Mouse (Mus musculus): ENCODE measurements at regions not wholly inside any gene's neighbourhood (a gene's known extent, or its start where the extent isn't known, plus 50 kb on each side); places are given as distances from the start of the nearest gene placed in this dataset.
A peak's percentile ranks its signal among the peaks of the same experiment; 100 is the strongest.
"Not testable (repeated sequence)": the region's sequence is repeated elsewhere in the genome, so short reads cannot be mapped to it uniquely, and the experiment has no call there.

DNA sequence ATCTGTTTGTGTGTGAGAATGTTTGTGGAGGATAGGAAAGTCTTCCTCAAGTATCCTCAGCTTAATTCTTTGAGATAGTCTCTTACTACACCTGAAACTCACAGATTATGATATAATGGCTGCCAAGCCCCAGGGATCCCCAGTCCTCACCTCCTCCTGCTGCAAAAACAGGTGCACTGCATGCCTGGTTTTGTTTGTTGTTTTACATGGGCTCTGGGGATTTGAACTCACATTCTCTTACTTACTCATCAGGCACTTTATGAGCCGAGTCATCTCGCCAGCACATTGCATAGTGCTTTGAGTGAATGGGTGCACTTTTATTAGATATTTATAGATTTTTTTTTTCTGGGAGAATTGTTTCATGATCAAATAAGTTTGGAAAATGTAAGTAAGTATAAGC, 56.3 kb downstream of the Mterf1b start:
- DNase-seq (ENCODE audit: low spot score), result no peak

DNA sequence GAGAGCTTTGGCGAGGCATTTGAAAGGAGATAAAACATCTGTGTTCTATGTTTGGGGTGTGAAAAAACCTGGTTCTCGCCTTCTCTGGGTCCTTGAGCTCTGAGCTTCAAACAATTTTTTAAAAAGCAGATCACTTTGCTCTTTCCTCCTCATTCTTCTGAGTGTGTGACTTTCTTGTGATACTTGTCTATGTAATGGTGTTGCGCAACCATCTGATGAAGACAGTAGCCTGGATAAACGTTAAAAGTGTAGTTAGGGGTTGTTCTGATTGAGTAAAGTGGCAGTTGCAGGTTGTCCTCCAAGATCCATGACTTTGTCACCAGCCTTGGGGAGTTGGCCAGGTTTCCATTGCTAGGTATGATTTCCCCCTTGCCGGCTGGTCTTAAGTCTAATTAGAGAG, 62.1 kb downstream of the Mterf1b start:
- not testable (repeated sequence) for DNase-seq (ENCODE audit: low spot score)

DNA sequence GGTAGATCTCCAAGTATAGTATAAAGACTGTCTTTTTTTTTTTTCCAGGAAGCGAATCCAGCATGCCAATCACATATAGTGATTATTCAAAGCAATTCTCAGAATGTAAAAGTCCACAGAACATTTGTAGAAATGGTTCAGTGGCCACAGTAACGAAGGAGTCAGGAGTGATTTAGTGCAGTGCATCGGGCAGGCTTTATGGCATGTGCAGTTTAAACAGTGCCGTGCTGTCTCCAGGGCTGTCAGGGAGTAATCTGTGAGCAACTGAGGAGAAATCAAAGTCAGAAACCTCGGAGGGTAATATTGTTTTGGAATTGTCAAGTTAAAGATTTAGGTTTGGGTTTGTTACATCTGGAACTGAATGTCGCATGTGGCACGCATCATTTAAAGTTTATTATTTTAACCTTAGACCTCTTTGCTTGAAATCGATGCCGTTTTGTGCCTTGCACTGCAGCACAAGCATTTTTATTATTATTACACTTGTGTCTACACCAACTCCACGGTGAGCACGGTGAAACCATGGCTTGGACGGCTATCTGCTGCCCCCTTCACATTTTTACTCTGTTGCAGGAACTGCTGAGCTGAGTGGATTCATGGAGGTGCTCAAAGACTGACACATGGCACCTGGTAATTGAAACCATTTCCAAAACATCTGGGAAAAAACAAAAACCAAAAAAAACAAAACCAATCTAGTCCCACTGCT, 65.0 kb downstream of the Mterf1b start:
- no peak for DNase-seq (ENCODE audit: low spot score)

DNA sequence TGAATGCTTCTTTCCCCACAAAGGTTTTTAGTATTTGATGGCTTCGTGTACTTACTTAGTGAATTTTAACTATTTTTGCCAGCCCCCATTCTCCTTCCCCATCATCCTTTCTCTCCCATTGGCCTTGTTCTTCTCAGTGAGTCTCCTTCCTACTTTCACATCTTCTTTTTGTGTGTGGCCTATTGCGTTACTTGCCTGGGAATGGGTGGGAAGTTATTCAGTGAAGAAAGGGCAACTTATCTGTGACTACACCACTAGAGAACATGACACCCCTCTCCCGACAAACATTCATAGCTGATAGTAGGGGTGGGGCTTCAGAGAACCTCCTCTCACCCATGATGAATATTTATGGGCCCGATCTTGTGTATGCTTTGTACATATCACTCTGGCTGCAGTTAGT, 67.1 kb downstream of the Mterf1b start:
- no peak for DNase-seq (ENCODE audit: low spot score)

DNA sequence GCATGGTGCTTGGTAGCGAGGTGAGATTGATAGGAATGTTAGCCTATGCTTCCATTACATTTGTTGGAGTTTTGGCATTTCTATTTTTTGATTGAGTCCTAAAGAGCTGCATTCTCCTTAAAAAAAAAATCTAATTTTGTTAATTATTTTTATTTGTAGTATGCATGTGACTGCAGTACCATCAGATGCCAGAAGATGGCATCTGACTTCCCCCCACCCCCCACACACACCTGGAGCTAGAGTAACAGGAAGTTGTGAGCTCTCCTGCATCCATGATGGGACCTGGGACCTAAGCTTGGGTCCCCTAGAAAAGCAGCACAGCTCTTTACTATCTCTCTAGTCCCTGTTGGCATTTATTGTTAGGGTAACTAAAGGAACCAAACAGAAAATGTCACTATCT, 70.5 kb downstream of the Mterf1b start:
- no peak for DNase-seq (ENCODE audit: low spot score)

GRCm38 (mm10) chr5:4263560-4264160, 71.5 kb downstream of the Mterf1b start:
- no peak for DNase-seq (ENCODE audit: low spot score)

DNA sequence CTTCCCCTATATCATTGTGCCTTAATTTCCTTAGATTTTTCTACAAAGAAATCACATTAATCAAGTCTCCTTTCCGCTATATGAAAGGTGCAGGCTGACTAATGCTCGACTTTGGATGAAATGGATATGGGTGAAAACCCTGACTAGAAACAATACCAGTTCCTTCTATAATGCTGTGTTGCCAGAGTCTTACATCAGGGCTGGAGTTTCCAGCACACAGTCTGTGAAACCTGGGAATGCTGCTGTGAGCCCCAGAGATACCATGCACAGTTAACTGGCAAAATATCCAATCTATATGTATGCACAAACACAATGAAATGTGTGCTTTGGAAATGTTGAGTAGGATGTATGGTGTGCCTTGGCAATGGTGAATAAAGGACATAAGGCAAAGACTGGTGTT, 75.5 kb downstream of the Mterf1b start:
- DNase-seq (ENCODE audit: low spot score), result no peak

GRCm38 (mm10) chr5:4273001-4273400, 80.8 kb downstream of the Mterf1b start:
- no peak for DNase-seq (ENCODE audit: low spot score)

DNA sequence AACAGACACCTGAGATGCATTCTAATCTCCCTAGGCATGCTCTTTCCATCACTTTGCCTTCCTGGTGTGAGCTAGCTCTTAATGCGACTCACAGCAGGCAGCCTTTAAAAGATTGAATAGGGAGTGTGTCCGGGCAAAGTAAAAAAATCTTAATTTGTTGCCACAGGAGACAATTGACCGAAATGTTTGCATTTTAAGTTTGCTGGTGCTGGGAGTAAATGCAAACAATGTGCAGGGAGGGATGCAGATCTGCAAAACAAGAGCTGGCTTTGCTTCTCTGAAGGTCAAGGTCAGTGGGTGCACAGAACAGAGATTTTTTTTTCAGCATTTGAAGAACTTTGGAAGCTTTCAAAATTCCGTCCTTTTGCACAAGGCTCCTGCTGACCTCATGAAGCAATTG, 111.4 kb downstream of the Mterf1b start:
- no peak for DNase-seq (ENCODE audit: low spot score)

GRCm38 (mm10) chr5:4304201-4304600, 112.0 kb downstream of the Mterf1b start:
- DNase-seq (ENCODE audit: low spot score), result no peak

DNA sequence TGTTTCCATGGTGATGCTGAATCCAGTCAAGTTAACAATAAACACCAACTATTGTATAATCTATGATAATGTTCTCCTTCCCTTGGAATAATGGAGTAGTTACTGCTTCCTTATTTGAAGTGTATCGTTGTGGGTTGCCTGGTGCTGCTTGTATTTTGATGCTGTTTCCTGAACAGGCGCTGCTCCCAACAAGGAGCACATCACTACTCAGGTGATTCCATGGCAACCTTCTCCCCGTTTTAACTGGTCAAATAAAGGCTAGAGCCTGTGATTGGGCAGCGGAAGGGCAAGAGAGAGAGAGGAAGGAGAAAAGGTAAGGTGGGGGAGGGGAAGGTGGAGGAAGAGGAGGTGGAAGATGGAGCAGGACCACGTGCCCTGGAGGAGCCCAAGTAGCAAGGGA, 116.3 kb downstream of the Mterf1b start:
- no peak for DNase-seq (ENCODE audit: low spot score)

DNA sequence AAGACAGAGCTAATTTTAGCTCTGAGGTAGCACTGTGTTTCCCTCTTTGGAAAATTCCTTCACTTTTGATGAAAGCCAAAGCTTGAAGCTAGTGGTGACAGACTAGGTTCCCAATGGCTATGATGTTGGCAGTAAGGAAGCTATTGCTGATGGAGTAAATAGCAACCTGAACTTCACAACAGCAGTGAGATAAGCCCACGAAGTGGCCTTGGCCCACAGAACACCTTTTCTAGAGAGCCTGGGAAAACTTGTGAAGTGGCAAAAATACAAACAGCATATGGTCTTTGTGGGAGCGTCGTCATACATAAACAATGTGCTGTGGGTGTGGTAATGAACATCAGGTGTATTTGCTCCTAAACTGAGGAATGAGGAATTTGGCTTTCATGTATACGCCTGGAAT, 119.0 kb downstream of the Mterf1b start:
- DNase-seq (ENCODE audit: low spot score), result no peak

- DNase-seq (ENCODE audit: low spot score), result no peak
Observed at GRCm38 (mm10) chr5:4311599-4311998, 119.4 kb downstream of the Mterf1b start.

GRCm38 (mm10) chr5:4312675-4313074, 120.5 kb downstream of the Mterf1b start:
- no peak for DNase-seq (ENCODE audit: low spot score)

GRCm38 (mm10) chr5:4322634-4323386, 130.6 kb downstream of the Mterf1b start:
- DNase-seq (ENCODE audit: low spot score), result peak; percentile 2

DNA sequence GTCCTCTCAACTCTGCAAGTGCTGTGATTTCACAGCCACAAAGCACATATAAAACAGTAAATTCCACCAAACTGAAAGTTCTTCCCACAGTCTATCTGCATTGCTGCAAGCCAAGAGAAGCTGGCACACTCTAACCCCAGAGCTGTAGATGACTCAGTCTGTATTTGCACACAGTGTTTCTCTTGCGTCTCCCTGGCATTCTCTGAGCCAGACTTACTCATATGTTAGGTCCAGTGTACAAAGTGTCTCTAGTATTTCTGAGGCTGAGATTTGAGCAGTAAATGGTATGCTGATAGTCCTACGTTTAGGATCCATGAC, 131.2 kb downstream of the Mterf1b start:
- peak; percentile 26 for DNase-seq (ENCODE audit: low spot score)

GRCm38 (mm10) chr5:4325813-4326212, 133.6 kb downstream of the Mterf1b start:
- peak; percentile 8 for DNase-seq (ENCODE audit: low spot score)

DNA sequence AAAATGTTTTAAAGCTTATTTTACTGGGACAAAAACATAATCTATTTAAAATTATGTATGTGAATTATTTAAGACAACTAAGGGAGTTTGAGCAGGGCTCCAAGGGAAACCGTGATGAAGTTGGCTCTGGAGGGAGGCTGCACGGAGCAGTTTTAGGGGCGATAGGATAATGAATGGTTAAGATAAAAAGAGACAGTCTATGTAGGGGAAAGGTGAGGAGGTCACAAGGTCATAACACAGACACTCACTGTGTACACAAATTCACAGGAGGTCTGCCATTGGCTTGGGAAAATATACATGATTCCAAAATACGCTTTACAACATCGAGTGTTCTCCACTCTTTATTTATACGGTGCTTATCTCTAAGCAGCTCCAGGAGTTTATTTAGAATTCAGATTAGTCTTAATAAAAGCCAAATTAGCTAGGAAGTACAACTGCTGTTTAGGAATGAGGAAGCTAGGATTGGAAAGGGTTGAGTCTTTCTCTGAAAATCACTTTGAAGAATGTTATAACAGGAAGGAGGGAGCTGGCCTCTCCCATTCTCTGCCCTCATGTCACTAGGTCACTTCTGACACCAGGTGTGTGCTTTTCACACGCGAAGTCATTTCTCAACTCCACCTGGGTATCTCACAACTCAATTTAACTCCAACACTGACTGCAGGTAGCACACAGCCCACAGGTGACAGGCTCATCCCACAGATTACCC, 134.3 kb downstream of the Mterf1b start:
- DNase-seq (ENCODE audit: low spot score), result no peak

DNA sequence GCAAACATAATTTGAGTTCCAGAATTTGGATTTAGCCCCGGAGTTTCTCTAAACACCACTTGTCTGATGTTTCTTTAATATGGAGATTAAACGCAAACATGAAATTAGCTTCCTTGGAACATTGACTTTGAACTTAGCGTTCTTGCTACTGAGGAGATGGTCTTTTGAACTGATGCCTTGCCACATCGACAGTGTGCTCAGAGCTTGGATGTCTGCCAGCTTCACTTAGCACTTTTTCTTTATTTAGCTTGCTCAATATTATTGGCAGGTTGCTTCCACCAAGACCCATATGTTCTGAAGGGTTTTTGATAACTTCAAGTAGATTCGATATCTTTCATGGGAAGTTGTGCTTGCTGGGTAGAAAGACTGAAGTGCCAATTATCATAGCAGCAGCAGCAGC, 143.5 kb downstream of the Mterf1b start:
- no peak for DNase-seq (ENCODE audit: low spot score)

- no peak for DNase-seq (ENCODE audit: low spot score)
Observed at GRCm38 (mm10) chr5:4341956-4342355, 149.8 kb downstream of the Mterf1b start.

GRCm38 (mm10) chr5:4344458-4344857, 152.3 kb downstream of the Mterf1b start:
- DNase-seq (ENCODE audit: low spot score), result no peak

- DNase-seq (ENCODE audit: low spot score), result no peak
Observed at GRCm38 (mm10) chr5:4348334-4348733, 156.2 kb downstream of the Mterf1b start.

DNA sequence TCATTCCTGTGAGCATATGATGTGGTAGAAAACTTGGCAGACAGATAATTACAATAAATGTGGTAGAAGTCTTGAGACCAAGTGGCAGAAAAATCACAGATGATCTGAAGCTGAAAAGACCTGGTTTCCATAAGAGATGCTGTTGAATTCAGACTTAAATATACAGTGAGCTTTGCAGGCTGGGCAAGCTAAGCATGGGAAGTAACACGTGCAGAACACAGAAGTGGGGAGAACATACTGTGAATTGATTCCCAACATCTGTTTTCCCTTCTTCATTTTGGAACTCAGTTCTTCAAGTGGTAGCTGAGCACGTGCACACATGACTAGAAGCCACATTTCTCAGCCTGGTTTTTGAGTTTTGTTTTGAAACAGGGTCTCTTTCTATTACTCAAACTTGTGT, 157.8 kb downstream of the Mterf1b start:
- no peak for DNase-seq (ENCODE audit: low spot score)

Data from heart, adult 8-10 months (tissue).